Mouse (Mus musculus): ENCODE data around the gene BC030867. TPM values are rescaled to one million over a fixed set of nuclear protein-coding genes. Genes with fewer than 3 reads are reported as not detected.

BC030867 gene
- 2.6 TPM for polyA plus RNA-seq (2014; fragmentation: Illumina TruSeq; extraction: RNeasy Lipid Tissue Mini Kit (QIAGEN cat#74804); ENCODE audit: low read depth, low replicate concordance)

GRCm38 (mm10) chr11:102248630-102249230, at the start of gene BC030867:
BC030867 (plus strand) TSS chr11:102248882.

GRCm38 (mm10) chr11:102230006-102230741, 18.5 kb upstream of the BC030867 start, which contains the start of gene Hdac5:
Hdac5 (minus strand) TSS chr11:102230166.

GRCm38 (mm10) chr11:102268520-102269244, 20.0 kb downstream of the BC030867 start, which contains the start of gene Asb16:
Asb16 (plus strand) TSS chr11:102268743.

GRCm38 (mm10) chr11:102284501-102285094, 35.9 kb downstream of the BC030867 start, which contains the start of gene Tmub2:
Tmub2 (plus strand) TSS chr11:102284931.

GRCm38 (mm10) chr11:102296491-102297472, 48.1 kb downstream of the BC030867 start, which contains the start of gene Atxn7l3:
Atxn7l3 (minus strand) TSS chr11:102296631.

Other genes with a start within 250 kb of the BC030867 start
- gene Mpp3, start 220.4 kb upstream of the BC030867 start, polyA plus RNA-seq (2014; fragmentation: Illumina TruSeq; extraction: RNeasy Lipid Tissue Mini Kit (QIAGEN cat#74804); ENCODE audit: low read depth, low replicate concordance) = 2.2 TPM
- gene Cd300lg, start 207.4 kb upstream of the BC030867 start, polyA plus RNA-seq (2014; fragmentation: Illumina TruSeq; extraction: RNeasy Lipid Tissue Mini Kit (QIAGEN cat#74804); ENCODE audit: low read depth, low replicate concordance) = 0.28 TPM
- 0.10 TPM for gene Mpp2, start 160.4 kb upstream of the BC030867 start, polyA plus RNA-seq (2014; fragmentation: Illumina TruSeq; extraction: RNeasy Lipid Tissue Mini Kit (QIAGEN cat#74804); ENCODE audit: low read depth, low replicate concordance)
- not detected for gene Ppy, start 147.6 kb upstream of the BC030867 start, polyA plus RNA-seq (2014; fragmentation: Illumina TruSeq; extraction: RNeasy Lipid Tissue Mini Kit (QIAGEN cat#74804); ENCODE audit: low read depth, low replicate concordance)
- not detected for gene Pyy, start 141.1 kb upstream of the BC030867 start, polyA plus RNA-seq (2014; fragmentation: Illumina TruSeq; extraction: RNeasy Lipid Tissue Mini Kit (QIAGEN cat#74804); ENCODE audit: low read depth, low replicate concordance)
- gene Nags, start 103.4 kb upstream of the BC030867 start, polyA plus RNA-seq (2014; fragmentation: Illumina TruSeq; extraction: RNeasy Lipid Tissue Mini Kit (QIAGEN cat#74804); ENCODE audit: low read depth, low replicate concordance) = not detected
- gene Tmem101, start 92.5 kb upstream of the BC030867 start, polyA plus RNA-seq (2014; fragmentation: Illumina TruSeq; extraction: RNeasy Lipid Tissue Mini Kit (QIAGEN cat#74804); ENCODE audit: low read depth, low replicate concordance) = 1.8 TPM
- 75.9 TPM for gene Lsm12, start 63.6 kb upstream of the BC030867 start, polyA plus RNA-seq (2014; fragmentation: Illumina TruSeq; extraction: RNeasy Lipid Tissue Mini Kit (QIAGEN cat#74804); ENCODE audit: low read depth, low replicate concordance)
- gene G6pc3, start 59.3 kb upstream of the BC030867 start, polyA plus RNA-seq (2014; fragmentation: Illumina TruSeq; extraction: RNeasy Lipid Tissue Mini Kit (QIAGEN cat#74804); ENCODE audit: low read depth, low replicate concordance) = 7.8 TPM
- 0.43 TPM for gene Hdac5, start 18.7 kb upstream of the BC030867 start, polyA plus RNA-seq (2014; fragmentation: Illumina TruSeq; extraction: RNeasy Lipid Tissue Mini Kit (QIAGEN cat#74804); ENCODE audit: low read depth, low replicate concordance)
- gene Asb16, start 19.9 kb downstream of the BC030867 start, polyA plus RNA-seq (2014; fragmentation: Illumina TruSeq; extraction: RNeasy Lipid Tissue Mini Kit (QIAGEN cat#74804); ENCODE audit: low read depth, low replicate concordance) = 0.07 TPM
- gene Tmub2, start 36.0 kb downstream of the BC030867 start, polyA plus RNA-seq (2014; fragmentation: Illumina TruSeq; extraction: RNeasy Lipid Tissue Mini Kit (QIAGEN cat#74804); ENCODE audit: low read depth, low replicate concordance) = 6.2 TPM
- gene Atxn7l3, start 47.7 kb downstream of the BC030867 start, polyA plus RNA-seq (2014; fragmentation: Illumina TruSeq; extraction: RNeasy Lipid Tissue Mini Kit (QIAGEN cat#74804); ENCODE audit: low read depth, low replicate concordance) = 3.8 TPM
- gene Ubtf, start 70.9 kb downstream of the BC030867 start, polyA plus RNA-seq (2014; fragmentation: Illumina TruSeq; extraction: RNeasy Lipid Tissue Mini Kit (QIAGEN cat#74804); ENCODE audit: low read depth, low replicate concordance) = 10.9 TPM
- gene Slc4a1, start 117.3 kb downstream of the BC030867 start, polyA plus RNA-seq (2014; fragmentation: Illumina TruSeq; extraction: RNeasy Lipid Tissue Mini Kit (QIAGEN cat#74804); ENCODE audit: low read depth, low replicate concordance) = 0.04 TPM
- gene Rundc3a, start 144.5 kb downstream of the BC030867 start, polyA plus RNA-seq (2014; fragmentation: Illumina TruSeq; extraction: RNeasy Lipid Tissue Mini Kit (QIAGEN cat#74804); ENCODE audit: low read depth, low replicate concordance) = 0.38 TPM
- gene Slc25a39, start 159.1 kb downstream of the BC030867 start, polyA plus RNA-seq (2014; fragmentation: Illumina TruSeq; extraction: RNeasy Lipid Tissue Mini Kit (QIAGEN cat#74804); ENCODE audit: low read depth, low replicate concordance) = 62.6 TPM
- gene Grn, start 181.4 kb downstream of the BC030867 start, polyA plus RNA-seq (2014; fragmentation: Illumina TruSeq; extraction: RNeasy Lipid Tissue Mini Kit (QIAGEN cat#74804); ENCODE audit: low read depth, low replicate concordance) = 1.5 TPM
- not detected for gene Fam171a2, start 198.8 kb downstream of the BC030867 start, polyA plus RNA-seq (2014; fragmentation: Illumina TruSeq; extraction: RNeasy Lipid Tissue Mini Kit (QIAGEN cat#74804); ENCODE audit: low read depth, low replicate concordance)
- not detected for gene Itga2b, start 221.2 kb downstream of the BC030867 start, polyA plus RNA-seq (2014; fragmentation: Illumina TruSeq; extraction: RNeasy Lipid Tissue Mini Kit (QIAGEN cat#74804); ENCODE audit: low read depth, low replicate concordance)

Measured in testis, adult 10 weeks (tissue).